Mouse (Mus musculus): ENCODE results near the gene Psrc1.

Gene Psrc1

DNA sequence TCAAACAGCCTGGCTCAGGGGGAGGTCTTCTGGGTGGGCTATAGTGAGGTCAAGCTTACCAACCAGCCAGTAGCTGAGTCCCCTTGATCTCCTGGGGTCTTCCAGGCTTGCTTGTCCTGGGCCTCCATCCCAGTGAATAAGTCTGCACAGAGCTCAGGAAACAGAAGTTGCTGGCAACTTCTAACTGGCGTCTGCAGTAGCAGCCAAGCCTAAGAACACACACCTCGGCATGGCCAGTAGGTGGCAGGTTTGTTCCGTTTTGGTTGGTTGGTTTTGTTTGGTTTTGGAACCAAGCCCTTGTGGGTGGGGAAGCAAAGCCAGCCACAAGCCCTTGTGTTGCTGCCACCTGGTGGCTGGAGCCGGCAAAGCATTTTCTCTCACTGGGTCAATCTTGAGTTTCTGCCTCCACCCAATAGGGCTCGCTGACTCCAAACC, 5.5 kb downstream of the Psrc1 start:
- DNase-seq: peak; percentile 92

GRCm38 (mm10) chr3:108392299-108392698, 8.7 kb downstream of the Psrc1 start:
- DNase-seq: no peak

DNA sequence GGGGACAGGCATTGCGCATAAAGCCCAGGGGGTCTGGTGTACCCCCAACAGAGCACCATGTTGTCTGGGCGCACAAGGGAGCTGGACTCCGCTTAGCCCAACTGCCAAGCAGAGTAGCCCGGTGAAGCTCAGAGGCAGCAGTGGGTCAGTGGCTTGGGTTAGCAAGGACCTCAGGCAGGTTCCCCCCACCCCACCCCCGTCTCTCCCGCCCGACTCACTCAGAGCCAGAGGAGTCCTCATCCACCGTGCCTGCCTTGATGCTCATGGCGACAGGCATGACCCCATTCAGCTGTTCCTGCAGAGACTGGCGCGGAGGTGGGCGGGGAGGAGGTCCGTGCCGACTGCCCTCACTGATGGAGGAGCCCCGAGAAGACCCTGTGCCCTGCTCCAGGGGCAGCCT, 9.2 kb downstream of the Psrc1 start:
- DNase-seq: no peak

DNA sequence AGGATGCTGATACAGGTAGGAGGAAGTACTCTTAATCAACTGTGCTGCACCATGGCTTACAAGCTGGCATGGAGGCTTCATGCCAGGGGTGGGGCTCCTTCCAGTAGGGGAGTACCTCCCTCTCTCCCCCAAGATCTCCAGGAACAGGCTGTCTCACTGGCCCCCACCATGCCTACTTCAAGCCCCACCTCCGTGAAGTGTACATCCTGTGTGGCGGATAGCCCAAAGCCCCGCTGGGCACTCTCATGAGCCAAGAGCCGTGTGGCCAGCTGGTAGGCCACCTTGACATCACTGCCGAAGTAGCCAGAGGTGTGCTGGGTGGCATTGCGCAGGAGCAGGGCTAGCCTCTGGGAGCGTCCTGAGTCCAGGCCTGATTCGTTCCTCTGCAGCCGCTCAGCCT, 14.6 kb downstream of the Psrc1 start:
- DNase-seq: no peak

GRCm38 (mm10) chr3:108400442-108400841, 16.8 kb downstream of the Psrc1 start:
- peak; percentile 45 for DNase-seq

DNA sequence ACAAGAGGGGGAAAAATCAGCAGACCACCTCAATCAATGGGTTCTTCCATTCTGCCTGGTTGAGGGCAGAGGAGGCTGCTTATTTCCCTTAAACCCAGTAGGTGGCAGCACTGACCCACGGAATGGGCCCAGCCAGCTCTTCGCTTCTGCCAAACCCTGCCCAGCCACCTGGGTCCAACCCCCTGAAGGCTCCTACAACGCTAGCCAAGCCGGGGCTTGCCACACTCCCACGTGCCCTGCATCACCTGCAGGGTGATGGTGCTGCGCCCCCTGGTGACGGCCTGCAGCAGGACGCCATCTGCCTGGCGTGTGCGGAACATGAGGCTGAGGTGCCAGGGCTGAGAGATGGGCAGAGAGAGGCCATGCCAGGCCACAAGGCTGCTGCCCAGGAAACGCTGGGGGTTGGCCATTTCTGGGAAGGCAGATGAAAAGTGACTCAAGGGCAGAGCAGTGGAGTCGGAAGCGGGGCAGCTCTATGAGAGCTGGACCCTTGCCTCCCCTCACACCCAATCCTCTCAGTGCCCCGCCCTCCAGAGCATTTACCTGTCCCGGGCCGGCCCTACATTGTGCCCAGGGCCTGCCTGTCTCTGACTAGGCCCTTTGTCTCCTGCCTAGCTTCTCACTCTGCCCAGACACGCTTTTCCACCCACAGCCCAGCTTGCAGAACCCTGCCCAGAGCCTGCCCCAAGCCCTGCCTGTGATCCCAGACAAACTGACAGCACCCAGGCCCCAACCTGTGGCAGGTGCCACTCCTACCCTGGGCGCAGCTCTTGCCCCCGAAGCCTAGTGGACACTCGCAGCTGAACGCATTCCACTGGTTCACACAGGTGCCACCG, 18.3 kb downstream of the Psrc1 start:
- DNase-seq: peak; percentile 97

DNA sequence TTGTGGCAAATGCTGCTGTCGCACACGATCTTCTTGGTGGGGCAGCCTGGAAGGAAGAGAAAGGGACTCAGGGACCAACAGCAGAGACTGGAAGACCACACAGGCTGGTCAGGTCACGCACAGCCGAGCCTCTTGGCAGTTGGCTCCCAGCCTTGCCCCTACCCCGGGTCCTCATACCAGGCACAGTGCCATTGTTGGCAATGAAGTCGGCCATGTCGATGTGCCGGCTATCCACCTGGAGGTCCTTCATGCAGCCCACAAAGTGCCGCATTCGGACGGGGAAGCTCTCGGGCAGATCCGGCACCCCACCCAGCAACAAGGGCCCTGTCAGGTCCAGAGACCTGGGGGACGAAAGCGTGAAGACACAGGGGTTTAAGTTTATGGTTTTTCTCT, 18.9 kb downstream of the Psrc1 start:
- peak; percentile 59 for DNase-seq

- peak; percentile 33 for DNase-seq
These were observed 22.1 kb downstream of the Psrc1 start for GRCm38 (mm10) chr3:108405536-108406305.

DNA sequence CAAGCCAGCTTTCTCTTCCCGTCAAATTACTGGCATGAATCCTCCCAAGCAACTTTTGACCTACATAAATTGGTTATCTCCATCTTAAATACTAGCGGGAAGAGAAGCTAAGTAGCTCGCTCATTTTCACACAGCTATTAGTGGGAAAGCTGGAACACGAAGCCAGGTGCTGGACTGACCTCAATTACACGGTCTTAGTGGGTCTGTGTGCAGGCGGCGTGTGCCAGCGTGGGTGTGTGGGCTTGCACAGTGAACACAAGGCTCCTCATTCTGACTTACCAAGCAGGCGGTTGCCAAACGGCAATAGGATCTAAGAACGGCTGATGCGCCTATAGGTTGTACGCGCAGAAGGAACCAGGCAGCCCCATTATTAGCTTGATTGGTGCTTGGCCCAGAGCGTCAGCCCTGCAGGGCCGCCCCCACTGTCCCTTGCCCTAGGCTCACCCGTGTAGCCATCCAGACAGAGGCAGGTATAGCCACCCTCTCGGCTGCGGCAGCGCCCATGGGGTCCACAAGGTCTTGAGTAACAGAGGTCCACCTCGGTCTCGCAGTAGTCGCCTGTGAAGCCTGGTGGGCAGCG, 22.8 kb downstream of the Psrc1 start:
- no peak for DNase-seq

- no peak for DNase-seq
These were observed 24.9 kb downstream of the Psrc1 start for GRCm38 (mm10) chr3:108408517-108409008.

DNA sequence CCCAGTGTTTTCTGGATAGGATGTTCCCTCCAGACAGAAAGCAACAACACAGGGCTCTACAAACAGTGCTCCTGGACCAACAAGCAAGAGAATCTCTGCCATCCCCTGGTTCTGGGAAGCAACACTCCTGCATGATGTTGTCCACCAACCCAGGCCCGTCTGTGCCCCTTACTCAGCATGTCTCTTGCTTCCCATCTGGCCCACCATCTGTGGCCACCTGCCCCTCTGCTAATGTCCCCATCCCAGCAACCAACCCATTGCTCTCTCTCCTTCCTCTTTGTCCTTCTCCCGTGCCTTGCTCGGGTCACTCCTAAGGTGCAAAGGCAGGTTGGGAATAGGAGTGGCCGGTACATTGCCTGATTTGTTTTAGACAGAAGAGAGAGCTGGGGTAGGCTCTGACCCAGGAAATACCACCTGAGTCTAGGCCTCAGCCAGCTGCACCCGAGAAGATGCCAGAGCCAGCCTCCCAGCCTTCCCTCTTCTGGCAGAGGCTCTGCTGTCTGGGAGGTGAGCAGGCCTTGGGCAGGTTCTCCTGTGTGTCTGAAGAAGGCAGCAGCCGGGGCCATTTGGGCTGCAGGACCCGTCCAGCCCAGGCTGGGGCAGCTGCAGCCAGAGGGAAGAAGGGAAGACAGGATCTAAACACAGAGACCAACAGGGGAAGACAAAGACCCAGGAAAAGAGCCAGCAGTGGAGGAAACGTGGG, 26.2 kb downstream of the Psrc1 start:
- DNase-seq: peak; percentile 58

GRCm38 (mm10) chr3:108410359-108410714, 26.7 kb downstream of the Psrc1 start:
- DNase-seq: no peak

DNA sequence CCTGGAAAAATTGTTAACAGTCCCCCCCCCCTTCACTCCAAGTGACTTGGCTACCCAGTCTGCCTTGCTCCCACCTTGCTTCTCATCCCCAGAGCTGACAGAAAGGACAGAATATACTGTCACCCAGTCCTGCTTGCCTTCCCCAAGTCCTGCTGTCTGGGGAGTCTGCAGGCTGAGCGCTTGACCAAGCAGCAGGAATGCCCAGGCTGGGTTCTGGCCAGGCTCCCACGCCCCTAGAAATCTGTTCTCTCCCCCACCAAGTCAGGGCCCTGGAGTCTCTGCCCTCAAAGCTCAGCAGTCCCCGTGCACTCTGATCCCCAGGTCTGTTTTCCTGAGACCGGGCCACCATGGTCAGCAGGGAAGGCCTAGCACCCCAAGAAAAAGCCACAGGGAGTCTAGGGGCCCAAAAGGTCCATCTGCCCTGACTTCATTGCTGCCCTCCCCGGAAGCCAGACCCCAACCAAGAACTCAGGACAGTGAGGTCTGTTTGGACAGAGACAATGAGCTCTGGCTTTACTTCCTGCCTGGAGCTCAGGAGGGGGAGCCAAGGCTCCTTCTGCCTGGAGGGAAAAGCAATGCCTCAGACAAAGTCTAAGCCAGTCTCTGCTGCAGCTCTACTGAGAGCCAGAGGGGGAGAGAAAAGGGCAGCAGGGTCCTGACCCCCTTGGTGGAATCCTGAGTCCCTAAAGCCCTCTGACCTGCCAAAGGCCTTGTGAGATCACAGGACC, 27.6 kb downstream of the Psrc1 start:
- DNase-seq: peak; percentile 42

DNA sequence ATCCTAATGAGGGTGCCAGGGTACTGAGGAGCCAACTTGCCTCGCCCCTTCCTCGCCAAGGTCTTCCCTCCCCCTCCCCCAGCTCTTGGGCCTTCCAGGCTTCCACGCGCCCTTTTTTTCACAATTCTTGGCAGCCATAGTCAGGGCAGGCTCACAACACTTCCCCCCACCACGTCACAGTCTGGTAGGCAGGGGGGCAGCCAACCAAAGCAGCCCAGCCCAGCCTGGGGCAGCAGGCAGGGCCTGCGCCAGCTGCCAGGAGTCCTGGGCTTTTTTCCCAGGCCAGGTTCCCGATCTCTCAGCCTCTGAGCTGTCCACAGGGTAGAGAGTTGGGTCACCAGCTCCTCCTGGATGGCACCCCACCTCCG, 28.1 kb downstream of the Psrc1 start:
- peak; percentile 86 for DNase-seq

DNA sequence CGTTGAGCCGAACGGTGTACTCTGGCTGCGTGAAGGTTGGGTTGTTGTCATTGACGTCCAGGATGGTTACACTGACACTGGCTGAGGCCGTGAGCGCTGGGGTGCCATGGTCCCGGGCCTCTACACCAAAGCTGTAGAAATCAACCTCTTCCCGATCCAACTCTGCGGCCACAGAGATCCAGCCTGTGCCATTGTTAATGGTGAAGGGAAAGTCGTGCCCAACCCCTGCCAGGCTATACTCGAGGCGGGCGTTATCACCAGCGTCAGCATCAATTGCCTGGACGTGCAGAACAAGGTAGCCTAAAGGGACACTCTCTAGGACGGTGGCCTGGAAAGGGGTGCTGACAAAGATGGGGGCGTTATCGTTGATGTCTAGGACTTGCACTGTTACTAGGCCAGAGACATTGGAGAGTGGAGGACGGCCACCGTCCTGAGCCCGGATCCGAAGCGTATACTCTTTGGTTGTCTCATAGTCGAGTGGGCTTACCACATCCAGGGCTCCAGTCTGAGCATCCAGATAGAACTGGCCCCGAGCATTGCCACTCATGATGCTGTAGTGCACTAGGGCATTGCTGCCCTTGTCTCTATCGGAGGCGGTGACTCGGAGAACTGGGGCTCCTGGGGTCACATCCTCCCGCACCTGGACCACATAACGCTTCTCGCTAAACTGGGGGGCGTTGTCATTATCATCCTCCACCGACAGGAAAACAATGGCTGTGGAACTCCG, 30.2 kb downstream of the Psrc1 start:
- DNase-seq: peak; percentile 34

DNA sequence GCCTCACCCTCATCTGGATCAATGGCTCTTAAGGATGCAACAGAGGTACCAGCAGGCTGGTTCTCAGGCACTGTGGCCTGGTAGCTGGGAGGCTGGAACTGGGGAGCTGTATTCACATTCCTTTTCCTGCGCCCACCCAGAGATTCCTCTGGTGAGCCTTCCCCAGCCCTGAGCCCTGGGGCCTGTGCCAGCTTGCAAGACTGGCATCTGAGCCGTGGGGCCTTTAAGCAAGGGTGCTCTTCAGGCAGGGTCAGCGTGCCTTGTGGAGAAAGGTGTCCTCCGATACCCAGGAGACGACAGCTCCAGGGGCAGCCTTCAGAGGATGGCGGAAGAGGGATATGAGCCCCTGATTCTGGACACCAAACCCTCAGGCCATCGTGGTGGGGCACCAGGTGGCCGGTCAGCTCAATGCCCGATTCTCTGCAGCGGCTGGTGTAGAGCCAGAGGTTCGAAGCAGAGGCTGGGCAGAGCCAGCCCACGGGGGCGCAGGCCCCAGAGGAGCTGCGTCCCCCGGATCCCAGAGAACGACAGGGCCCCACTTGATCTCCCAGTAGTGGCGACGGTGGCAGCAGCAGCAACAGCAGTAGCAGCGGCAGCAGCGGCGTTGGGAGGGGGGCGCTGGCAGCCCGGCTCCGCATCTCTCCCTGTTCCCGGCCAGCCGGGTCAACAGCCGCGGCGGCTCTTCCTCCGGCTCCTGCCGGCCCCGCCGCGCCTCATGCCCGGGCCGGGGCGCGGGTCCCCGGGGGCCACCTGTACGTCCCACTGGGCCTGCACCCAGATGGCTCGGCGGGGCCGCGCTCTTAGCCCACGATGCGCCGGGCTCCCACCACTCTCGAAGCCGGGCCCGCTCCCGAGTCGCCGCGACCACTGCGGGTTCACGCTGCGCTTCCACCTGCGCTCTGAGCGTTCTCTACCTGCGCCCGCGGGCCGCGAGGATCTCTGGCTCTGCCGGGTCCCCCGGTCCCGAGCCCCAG, 31.5 kb downstream of the Psrc1 start, which contains the start of gene Celsr2:
TSS of gene Celsr2 (minus strand) at position 696 of the 974 bp plus-strand sequence.
- peak; percentile 49 for DNase-seq

DNA sequence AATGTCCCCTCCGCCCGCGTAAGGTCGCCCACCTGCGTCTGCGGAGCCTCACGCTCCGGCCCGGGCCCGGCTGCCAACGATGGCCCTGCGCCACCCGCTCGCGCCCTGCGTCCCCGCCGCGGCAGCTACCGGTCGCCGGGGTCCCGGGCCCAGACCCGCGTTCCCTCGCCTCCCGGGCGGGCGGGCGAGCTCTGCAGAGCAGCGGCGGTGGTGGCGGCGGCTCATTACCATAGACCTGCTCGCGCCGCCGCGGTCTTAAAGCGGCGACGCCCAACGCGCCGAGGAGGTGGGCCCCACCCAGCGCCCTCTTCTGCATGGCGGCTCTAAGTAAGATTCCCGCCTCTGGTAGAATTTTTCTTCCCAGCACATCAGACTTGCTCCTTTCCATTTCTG, 32.2 kb downstream of the Psrc1 start:
- DNase-seq: peak; percentile 82

GRCm38 (mm10) chr3:108423006-108423405, 39.4 kb downstream of the Psrc1 start:
- no peak for DNase-seq

- peak; percentile 74 for DNase-seq
These were observed 40.5 kb downstream of the Psrc1 start for GRCm38 (mm10) chr3:108423844-108424801.

All from cerebellum, adult 11-12 months (tissue).